Mouse (Mus musculus) heart, postnatal 14 days (tissue): ENCODE data around the gene Gfi1. TPM values are rescaled to one million over a fixed set of nuclear protein-coding genes. Genes with fewer than 3 reads are reported as not detected.
A peak's percentile ranks its signal among the peaks of the same experiment; 100 is the strongest.

Experiments
- DNase-seq, 2 experiments: peaks; one replicate each; pipeline ENCODE4 v3.0.0; 2021 to 2022
- intact Hi-C: fragments of 180-260 bp; cut with DNase I; formaldehyde crosslinking; loops from one replicate; pipeline ENCODE4 v1.15.1; 2025
- total RNA-seq, 2 experiments: library from RNA; stranded (reverse); gene quantifications; 2 replicates each; pipeline ENCODE4 v1.2.3; 2021

Gene Gfi1
- total RNA-seq, 2 experiments from 2014 or later: 0.29 to 1.5 TPM

- intact Hi-C loops: loop anchor here (10.0 kb wide), 1 partner anchor 1269 kb away; the partner anchor contains the start of gene Barhl2
- peak; percentile 12 to 23 for DNase-seq
Observed at GRCm38 (mm10) chr5:107723541-107724511, 2.0 kb downstream of the Gfi1 start.

- DNase-seq: peak; percentile 8 to 19
- intact Hi-C loops: loop anchor here (10.0 kb wide), 1 partner anchor 1268 kb away; the partner anchor contains the start of gene Barhl2
Observed at GRCm38 (mm10) chr5:107722661-107723532, 2.9 kb downstream of the Gfi1 start.

- DNase-seq: peak in 1 of 2 experiments; percentile 2
- intact Hi-C loops: loop anchor here (10.0 kb wide), 1 partner anchor 1267 kb away; the partner anchor contains the start of gene Barhl2
Observed at GRCm38 (mm10) chr5:107721638-107722011, 4.2 kb downstream of the Gfi1 start.

- no peak for DNase-seq
- intact Hi-C loops: loop anchor here (10.0 kb wide), 1 partner anchor 1266 kb away; the partner anchor contains the start of gene Barhl2
Observed at GRCm38 (mm10) chr5:107720991-107721637, 4.7 kb downstream of the Gfi1 start.

- DNase-seq: no peak
- intact Hi-C loops: loop anchor here (10.0 kb wide), 1 partner anchor 1266 kb away; the partner anchor contains the start of gene Barhl2
Observed at GRCm38 (mm10) chr5:107720511-107720910, 5.3 kb downstream of the Gfi1 start.

- intact Hi-C loops: loop anchor here (10.0 kb wide), 1 partner anchor 1265 kb away; the partner anchor contains the start of gene Barhl2
- no peak for DNase-seq
Observed at GRCm38 (mm10) chr5:107719786-107720185, 6.0 kb downstream of the Gfi1 start.

- no peak for DNase-seq
- intact Hi-C loops: no loop called here
Observed at GRCm38 (mm10) chr5:107719209-107719608, 6.6 kb downstream of the Gfi1 start.

- no peak for DNase-seq
- intact Hi-C loops: no loop called here
Observed at GRCm38 (mm10) chr5:107717871-107718361, 7.9 kb downstream of the Gfi1 start.

GRCm38 (mm10) chr5:107711689-107712088 is 14.1 kb downstream of the Gfi1 start:
- intact Hi-C loops: no loop called here
- no peak for DNase-seq

GRCm38 (mm10) chr5:107708124-107708797 is 17.6 kb downstream of the Gfi1 start:
- no peak for DNase-seq
- intact Hi-C loops: no loop called here

- intact Hi-C loops: no loop called here
- no peak for DNase-seq
Observed at GRCm38 (mm10) chr5:107706262-107706661, 19.6 kb downstream of the Gfi1 start.

- intact Hi-C loops: no loop called here
- DNase-seq: no peak
Observed at GRCm38 (mm10) chr5:107705756-107706155, 20.1 kb downstream of the Gfi1 start.

- no peak for DNase-seq
- intact Hi-C loops: no loop called here
Observed at GRCm38 (mm10) chr5:107703207-107703763, 22.6 kb downstream of the Gfi1 start.

- intact Hi-C loops: no loop called here
Observed at GRCm38 (mm10) chr5:107701658-107702057, 24.2 kb downstream of the Gfi1 start.

GRCm38 (mm10) chr5:107700873-107701272 is 25.0 kb downstream of the Gfi1 start:
- no peak for DNase-seq
- intact Hi-C loops: no loop called here

More at GRCm38 (mm10) chr5:107701658-107702057, 24.2 kb downstream of the Gfi1 start:
- DNase-seq: no peak

GRCm38 (mm10) chr5:107698888-107699287 is 26.9 kb downstream of the Gfi1 start:
- DNase-seq: no peak
- intact Hi-C loops: no loop called here

- intact Hi-C loops: no loop called here
- DNase-seq: no peak
Observed at GRCm38 (mm10) chr5:107695019-107695418, 30.8 kb downstream of the Gfi1 start.

- intact Hi-C loops: no loop called here
- DNase-seq: no peak
Observed at GRCm38 (mm10) chr5:107688499-107688866, 37.4 kb downstream of the Gfi1 start.
